Mouse (Mus musculus): ENCODE results near the gene Zbtb11. TPM values are rescaled to one million over a fixed set of nuclear protein-coding genes. Genes with fewer than 3 reads are reported as not detected.
"Not testable (repeated sequence)": the region's sequence is repeated elsewhere in the genome, so short reads cannot be mapped to it uniquely, and the experiment has no call there.

Zbtb11 gene
- polyA plus RNA-seq, 1 experiment, result not detected

DNA sequence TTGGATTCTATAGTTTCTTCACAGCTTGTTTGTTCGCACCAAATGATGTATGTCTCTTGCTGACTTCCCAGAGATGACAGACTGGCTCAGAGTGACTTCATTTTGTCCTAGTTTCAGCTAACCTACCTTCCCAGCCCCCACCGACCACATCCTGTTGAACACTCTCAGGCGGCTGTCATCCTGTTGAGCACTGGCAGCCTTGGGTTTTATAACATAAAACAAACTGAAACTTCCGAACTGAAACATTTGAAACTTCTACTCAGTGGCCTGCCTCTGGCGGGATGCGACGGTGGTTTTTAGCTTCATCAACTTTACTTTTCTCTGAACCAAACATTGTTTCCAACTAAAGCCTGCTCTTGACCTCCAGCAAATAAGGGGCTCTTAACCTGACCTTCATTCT lies 24.7 kb upstream of the Zbtb11 start:
- 66% methylated on average over 7 of the region's 7 CpGs for WGBS

DNA sequence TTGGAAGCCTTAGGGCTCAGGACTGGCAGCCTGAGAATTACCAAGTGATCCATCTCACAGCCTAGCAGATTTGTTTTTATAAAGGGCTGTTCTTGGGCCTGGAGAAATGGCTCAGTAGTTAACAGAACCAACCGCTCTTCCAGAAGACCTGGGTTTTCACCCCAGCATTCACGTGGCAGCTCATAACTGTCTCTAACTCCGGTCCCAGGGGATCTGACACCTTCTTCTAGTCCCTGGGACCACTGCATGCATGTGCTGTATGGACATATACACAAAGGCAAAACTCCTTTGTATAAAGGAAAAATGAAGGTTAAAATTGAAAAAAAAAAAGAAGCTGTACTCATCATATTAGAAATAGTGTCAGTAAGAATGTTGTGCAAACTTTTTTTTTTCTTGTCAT lies 23.2 kb upstream of the Zbtb11 start:
- TF ChIP-seq POLR2A (IDR thresholded peaks at IDR 0.05; ENCODE audit: insufficient read depth, low read depth, low read length) (no peak), CTCF (IDR thresholded peaks at IDR 0.05; ENCODE audit: insufficient read depth, low read depth, low read length) (no peak)
- WGBS, result 74% methylated on average over 3 of the region's 3 CpGs
- no peak overlapping the region for H3K27ac ChIP-seq (ENCODE audit: insufficient read depth, low read depth, low read length)
- H3K4me1 ChIP-seq (ENCODE audit: control insufficient read depth, insufficient read depth, low read length), result no peaks in the 10 kb centered on the region
- no peak overlapping the region for H3K4me3 ChIP-seq (ENCODE audit: insufficient read depth, low read depth, low read length)

More for the DNA sequence above, 24.7 kb upstream of the Zbtb11 start:
- H3K27ac ChIP-seq (ENCODE audit: insufficient read depth, low read depth, low read length), result no peak overlapping the region
- no peak for TF ChIP-seq POLR2A (IDR thresholded peaks at IDR 0.05; ENCODE audit: insufficient read depth, low read depth, low read length)
- TF ChIP-seq CTCF (IDR thresholded peaks at IDR 0.05; ENCODE audit: insufficient read depth, low read depth, low read length), result no peak
- H3K4me1 ChIP-seq (ENCODE audit: control insufficient read depth, insufficient read depth, low read length), result no peaks in the 10 kb centered on the region
- H3K4me3 ChIP-seq (ENCODE audit: insufficient read depth, low read depth, low read length), result no peak overlapping the region

- WGBS, result 33% methylated on average over 19 of the region's 19 CpGs
- Histone ChIP-seq H3K27ac (ENCODE audit: insufficient read depth, low read depth, low read length) (no peak overlapping the region), H3K4me1 (ENCODE audit: control insufficient read depth, insufficient read depth, low read length) (no peaks in the 10 kb centered on the region), H3K4me3 (ENCODE audit: insufficient read depth, low read depth, low read length) (no peak overlapping the region)
- TF ChIP-seq POLR2A (IDR thresholded peaks at IDR 0.05; ENCODE audit: insufficient read depth, low read depth, low read length) (no peak), CTCF (IDR thresholded peaks at IDR 0.05; ENCODE audit: insufficient read depth, low read depth, low read length) (no peak)
Measured at GRCm38 (mm10) chr16:55950946-55951678, 22.6 kb upstream of the Zbtb11 start.

DNA sequence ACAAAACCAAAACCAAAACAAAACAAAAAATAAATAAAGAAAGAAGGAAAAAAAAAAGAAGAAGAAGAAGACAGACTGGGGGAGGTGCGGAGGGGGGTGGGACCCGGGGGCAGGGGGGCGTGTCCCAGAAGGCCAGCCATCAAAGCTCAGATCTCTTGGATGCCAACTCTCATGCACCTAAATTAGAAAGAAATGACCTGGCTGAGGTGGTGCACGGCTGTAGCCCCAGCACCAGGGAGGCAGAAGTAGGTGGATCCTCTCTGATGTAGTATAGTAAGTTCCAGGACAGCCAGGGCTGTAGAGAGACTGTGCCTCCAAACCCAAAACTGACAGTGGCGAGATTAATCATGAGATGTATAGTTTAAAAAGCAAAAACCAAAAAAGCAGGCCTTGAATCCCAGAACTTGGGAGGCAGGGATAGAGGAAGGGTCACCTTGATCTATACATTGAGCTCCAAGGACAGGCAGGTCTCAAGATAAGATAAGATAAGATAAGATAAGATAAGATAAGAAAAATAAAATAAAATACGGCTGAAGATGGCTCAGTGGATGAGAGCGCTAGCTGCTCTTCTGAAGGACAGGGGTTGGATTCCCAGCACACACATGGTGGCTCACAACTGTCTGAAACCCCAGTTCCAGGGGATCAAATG lies 21.9 kb upstream of the Zbtb11 start:
- TF ChIP-seq POLR2A (IDR thresholded peaks at IDR 0.05; ENCODE audit: insufficient read depth, low read depth, low read length), result no peak
- no peak for TF ChIP-seq CTCF (IDR thresholded peaks at IDR 0.05; ENCODE audit: insufficient read depth, low read depth, low read length)
- Histone ChIP-seq H3K4me3 (ENCODE audit: insufficient read depth, low read depth, low read length) (no peak overlapping the region), H3K27ac (ENCODE audit: insufficient read depth, low read depth, low read length) (no peak overlapping the region), H3K4me1 (ENCODE audit: control insufficient read depth, insufficient read depth, low read length) (no peaks in the 10 kb centered on the region)
- 79% methylated on average over 7 of the region's 7 CpGs for WGBS

DNA sequence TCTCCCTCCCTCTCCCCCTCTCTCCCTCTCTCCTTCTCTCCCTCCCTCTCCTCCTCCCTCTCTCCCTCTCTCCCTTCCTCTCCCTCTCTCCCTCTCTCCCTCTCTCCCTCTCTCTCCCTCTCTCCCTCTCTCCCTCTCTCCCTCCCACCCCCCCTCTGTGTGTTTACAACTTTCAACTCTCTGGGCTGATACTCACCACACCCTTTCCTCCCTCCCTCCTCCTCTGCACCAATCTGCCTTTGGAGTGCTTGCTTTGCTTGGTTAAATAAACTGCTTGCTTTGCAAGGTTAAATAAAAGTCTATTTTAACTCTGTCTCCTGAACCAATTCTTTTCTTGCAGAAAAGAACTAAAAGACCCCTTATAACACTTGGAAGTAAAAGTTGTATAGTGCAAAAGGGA lies 20.9 kb upstream of the Zbtb11 start:
- Histone ChIP-seq H3K27ac (ENCODE audit: insufficient read depth, low read depth, low read length) (no peak overlapping the region), H3K4me3 (ENCODE audit: insufficient read depth, low read depth, low read length) (no peak overlapping the region), H3K4me1 (ENCODE audit: control insufficient read depth, insufficient read depth, low read length) (no peaks in the 10 kb centered on the region)
- TF ChIP-seq POLR2A (IDR thresholded peaks at IDR 0.05; ENCODE audit: insufficient read depth, low read depth, low read length), result no peak
- no peak for TF ChIP-seq CTCF (IDR thresholded peaks at IDR 0.05; ENCODE audit: insufficient read depth, low read depth, low read length)

DNA sequence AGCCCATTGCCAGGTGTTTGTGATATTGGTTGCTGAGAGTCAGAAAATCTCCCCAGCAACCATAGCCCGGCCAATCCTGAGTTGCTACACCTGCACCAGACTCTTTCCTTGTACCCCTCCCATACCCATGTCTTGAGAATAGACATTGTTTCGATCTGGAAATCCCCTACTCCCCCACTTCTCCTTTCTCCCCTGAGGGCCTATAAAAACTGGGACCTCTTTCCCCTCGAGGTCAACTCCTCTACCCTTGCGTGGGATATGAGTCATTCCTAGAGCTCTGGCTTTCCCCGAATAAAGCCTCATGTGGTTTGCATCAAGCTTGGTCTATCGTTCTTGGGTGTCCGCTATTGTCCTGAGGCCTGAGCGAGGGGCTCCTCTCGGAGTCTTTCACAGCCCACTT lies 19.5 kb upstream of the Zbtb11 start:
- not testable (repeated sequence) for H3K4me1 ChIP-seq (ENCODE audit: control insufficient read depth, insufficient read depth, low read length); H3K27ac ChIP-seq (ENCODE audit: insufficient read depth, low read depth, low read length)
- 92% methylated on average over 9 of the region's 9 CpGs for WGBS

DNA sequence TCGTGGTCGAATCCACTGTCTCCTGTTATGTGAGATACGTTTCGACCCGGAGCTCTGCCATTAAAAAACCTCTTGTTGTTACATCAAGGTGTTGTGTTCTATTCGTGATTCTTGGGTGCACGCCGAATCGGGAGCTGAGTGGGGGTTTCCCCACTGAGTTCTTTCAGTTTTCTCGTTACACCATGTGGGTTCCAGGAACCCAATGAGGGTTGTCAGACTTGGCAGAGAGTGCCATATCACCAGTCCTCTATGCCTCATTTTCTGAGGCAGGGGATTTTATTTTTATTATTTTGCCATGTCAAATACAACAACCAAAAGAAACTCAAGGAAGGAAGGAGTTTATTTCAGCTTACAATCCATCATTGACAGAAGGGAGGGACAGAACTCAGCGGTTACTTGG lies 10.6 kb upstream of the Zbtb11 start:
- not testable (repeated sequence) for H3K4me1 ChIP-seq (ENCODE audit: control insufficient read depth, insufficient read depth, low read length); H3K4me3 ChIP-seq (ENCODE audit: insufficient read depth, low read depth, low read length); H3K27ac ChIP-seq (ENCODE audit: insufficient read depth, low read depth, low read length)
- 91% methylated on average over 6 of the region's 11 CpGs for WGBS

More for the DNA sequence above, 19.5 kb upstream of the Zbtb11 start:
- not testable (repeated sequence) for H3K4me3 ChIP-seq (ENCODE audit: insufficient read depth, low read depth, low read length)

- Histone ChIP-seq H3K27ac (ENCODE audit: insufficient read depth, low read depth, low read length) (no peak overlapping the region), H3K4me3 (ENCODE audit: insufficient read depth, low read depth, low read length) (no peak overlapping the region), H3K4me1 (ENCODE audit: control insufficient read depth, insufficient read depth, low read length) (peaks cover 6% of the 10 kb centered on the region)
- 56% methylated on average over 4 of the region's 4 CpGs for WGBS
- no peak for TF ChIP-seq CTCF (IDR thresholded peaks at IDR 0.05; ENCODE audit: insufficient read depth, low read depth, low read length)
- TF ChIP-seq POLR2A (IDR thresholded peaks at IDR 0.05; ENCODE audit: insufficient read depth, low read depth, low read length), result no peak
Measured at GRCm38 (mm10) chr16:55964126-55964949, 9.3 kb upstream of the Zbtb11 start.

DNA sequence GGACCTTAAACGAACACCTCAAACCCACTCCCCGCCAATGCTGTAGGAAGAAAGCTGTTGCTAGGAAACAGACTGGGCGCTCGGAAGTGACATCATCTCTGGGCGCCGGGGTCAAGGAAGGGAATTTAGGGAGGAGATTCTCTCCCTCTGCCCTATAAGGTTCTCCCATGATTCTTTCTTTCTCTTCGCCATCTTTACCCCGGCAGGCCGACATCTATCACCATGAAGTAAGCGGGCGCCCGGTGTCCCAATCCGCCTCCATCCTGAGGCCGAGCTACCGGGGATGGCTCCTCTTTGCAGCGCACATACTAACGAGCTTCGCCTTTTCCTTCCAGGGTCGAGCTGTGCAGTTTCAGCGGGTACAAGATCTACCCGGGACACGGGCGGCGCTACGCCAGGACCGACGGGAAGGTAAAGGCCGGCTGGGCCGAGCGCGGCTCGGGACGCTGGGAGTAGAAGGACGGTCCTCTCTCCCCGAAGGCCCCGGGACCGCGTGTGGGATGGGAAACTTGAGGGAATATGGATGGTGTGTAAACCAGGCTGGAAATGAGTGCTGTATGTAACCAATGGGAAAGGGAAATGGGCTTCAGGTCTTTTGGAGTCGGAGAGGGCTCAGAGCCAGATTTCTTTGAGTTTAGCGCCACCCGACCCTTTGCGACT lies 7.3 kb upstream of the Zbtb11 start, which contains the start of gene Rpl24:
Gene Rpl24 (plus strand): TSS at position 64 of the 660 bp plus-strand sequence.
- TF ChIP-seq POLR2A (IDR thresholded peaks at IDR 0.05; ENCODE audit: insufficient read depth, low read depth, low read length) (peak; percentile 37), CTCF (IDR thresholded peaks at IDR 0.05; ENCODE audit: insufficient read depth, low read depth, low read length) (no peak)
- under 1% methylated on average over 42 of the region's 42 CpGs for WGBS
- Histone ChIP-seq H3K27ac (ENCODE audit: insufficient read depth, low read depth, low read length) (peak within 1 kb of the TSS; percentile 30), H3K4me3 (ENCODE audit: insufficient read depth, low read depth, low read length) (peak within 1 kb of the TSS; percentile 78), H3K4me1 (ENCODE audit: control insufficient read depth, insufficient read depth, low read length) (peaks cover 6% of the 10 kb centered on the region)

All from olfactory bulb, adult 2 months (tissue).